Mouse (Mus musculus): ENCODE results near the gene Khk.

Gene Khk

DNA sequence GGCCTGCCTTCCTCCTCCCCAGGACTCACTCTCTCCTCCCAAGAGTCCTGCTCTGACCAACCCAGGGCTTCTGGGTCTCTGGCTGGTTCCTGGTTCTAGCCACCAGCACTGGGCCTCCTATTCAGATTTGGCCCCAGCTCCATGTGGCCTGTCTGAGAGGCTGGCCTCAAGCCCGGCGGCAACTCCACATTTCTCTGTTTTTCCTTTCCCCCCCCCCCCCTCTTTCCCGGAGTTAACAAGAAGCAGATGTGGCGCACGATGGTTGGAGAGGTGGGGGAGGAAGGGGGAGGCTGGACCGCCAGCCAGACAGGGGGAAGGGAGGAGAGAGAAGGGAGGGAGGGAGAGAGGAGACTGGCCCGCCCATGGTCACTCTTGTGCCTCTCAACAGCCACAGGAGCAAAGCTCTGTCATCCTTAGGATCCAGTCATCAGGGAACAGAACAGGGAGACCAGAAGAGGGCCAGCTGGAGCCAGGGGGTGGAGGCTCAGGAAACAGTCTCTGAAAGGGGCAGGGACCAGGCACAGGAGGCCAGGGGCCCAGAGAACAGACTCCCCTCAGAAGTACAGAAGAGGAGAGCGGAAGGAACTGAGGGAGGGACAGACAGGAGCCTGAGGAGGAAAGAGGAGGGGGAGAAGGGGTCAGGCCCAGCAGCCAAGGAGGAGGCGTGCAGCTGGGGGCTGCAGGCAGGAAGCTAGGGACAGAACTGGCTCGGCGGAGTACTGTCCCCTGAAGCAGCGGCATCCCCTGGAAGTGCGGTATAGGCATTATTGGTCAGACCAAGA lies 8.0 kb upstream of the Khk start, which contains the start of gene Emilin1:
Emilin1 (plus strand) TSS at position 343 of the 782 bp plus-strand sequence.
- no peak for DNase-seq

- DNase-seq: no peak
Measured at GRCm38 (mm10) chr5:30914101-30914635, 7.1 kb upstream of the Khk start.

DNA sequence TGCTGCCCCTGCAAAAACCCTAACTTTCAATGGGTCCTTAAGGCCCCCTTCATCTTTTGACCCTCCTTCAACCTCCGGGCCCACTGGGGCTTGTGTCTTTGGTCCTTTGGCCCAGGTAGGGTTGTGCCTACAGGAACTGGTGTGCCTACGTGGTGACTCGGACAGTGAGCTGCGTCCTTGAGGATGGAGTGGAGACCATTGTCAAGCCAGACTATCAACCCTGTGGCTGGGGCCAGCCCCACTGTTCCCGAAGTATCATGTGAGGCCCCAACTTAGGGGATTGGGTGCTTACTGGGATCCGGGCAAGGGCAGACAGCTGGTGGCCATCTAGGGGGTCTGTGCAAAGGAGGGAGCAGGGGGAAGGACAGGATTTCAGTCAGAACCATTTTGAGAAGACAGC lies 6.4 kb upstream of the Khk start:
- DNase-seq: no peak

- DNase-seq: no peak
Measured at GRCm38 (mm10) chr5:30915456-30915855, 5.8 kb upstream of the Khk start.

DNA sequence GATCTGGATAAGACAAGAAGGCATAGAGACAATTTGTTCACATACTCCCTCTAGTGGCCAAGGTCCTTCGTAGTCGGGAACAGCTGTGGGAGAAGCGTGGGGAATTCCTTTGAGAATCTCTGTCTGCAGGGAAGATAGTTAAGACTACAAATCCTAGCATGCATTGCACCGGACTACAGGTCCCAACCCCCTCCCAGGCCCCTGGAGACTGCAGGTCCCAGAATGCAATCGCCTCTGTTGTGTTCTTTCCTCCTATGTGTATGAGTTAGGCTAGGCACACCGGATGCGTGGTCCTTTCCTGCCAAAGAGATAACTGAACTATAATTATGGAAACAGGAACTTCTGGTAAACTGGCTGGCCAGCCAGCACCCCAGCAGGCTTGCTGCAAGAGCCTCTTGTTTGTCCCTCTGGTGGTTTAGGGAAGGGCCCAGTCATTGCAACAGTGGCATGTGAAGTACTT lies 5.2 kb upstream of the Khk start:
- DNase-seq: peak; percentile 78 to 81

DNA sequence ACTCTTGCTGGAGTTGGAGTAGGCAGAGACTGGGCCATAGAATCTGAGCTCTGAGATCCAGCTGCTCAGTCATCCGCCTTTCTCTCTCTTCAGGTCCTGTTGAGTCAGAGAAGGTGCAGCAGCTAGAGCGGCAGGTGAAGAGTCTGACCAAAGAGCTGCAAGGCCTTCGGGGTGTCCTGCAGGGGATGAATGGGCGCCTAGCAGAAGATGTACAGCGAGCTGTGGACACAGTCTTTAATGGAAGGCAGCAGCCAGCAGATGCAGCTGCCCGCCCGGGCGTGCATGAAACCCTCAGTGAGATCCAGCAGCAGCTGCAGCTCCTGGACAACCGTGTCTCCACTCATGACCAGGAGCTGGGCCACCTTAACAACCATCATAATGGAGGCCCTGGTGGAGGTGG lies 4.4 kb upstream of the Khk start:
- no peak for DNase-seq

GRCm38 (mm10) chr5:30917348-30917747 lies 3.9 kb upstream of the Khk start:
- DNase-seq: no peak

DNA sequence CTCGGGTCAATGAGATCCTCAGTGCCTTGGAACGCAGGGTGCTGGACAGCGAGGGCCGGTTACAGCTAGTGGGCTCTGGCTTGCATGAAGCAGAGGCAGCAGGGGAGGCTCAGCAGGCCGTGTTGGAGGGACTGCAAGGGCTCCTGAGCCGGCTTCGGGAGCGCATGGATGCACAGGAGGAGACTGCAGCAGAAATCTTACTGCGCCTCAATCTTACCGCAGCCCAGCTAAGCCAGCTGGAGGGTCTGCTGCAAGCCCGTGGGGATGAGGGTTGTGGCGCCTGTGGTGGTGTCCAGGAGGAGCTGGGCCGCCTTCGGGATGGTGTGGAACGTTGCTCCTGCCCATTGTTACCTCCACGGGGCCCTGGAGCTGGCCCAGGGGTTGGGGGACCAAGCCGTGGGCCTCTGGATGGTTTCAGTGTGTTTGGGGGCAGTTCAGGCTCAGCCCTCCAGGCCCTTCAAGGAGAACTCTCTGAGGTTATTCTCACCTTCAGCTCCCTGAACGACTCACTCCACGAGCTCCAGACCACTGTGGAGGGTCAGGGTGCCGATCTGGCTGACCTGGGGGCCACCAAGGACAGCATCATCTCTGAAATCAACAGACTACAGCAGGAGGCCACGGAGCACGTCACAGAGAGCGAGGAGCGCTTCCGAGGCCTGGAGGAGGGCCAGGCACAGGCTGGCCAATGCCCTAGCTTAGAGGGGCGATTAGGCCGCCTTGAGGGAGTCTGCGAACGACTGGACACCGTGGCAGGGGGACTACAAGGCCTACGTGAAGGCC lies 3.1 kb upstream of the Khk start:
- no peak for DNase-seq

- no peak for DNase-seq
Measured at GRCm38 (mm10) chr5:30918691-30919090, 2.5 kb upstream of the Khk start.

- no peak for DNase-seq
Measured at GRCm38 (mm10) chr5:30919831-30920614, 1.2 kb upstream of the Khk start.

DNA sequence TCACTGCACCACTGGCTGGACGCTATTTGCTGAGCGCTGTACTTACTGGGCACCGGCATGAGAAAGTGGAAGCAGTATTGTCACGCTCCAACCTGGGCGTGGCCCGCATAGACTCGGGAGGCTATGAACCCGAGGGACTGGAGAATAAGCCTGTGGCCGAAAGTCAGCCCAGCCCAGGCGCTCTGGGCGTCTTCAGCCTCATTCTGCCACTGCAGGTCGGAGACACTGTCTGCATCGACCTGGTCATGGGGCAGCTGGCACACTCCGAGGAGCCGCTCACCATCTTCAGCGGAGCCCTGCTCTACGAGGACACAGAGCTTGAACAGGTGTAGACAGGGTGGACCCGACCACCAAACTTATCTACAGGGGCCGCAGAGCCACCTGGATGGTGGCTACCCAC lies 610 bp upstream of the Khk start:
- DNase-seq: no peak

DNA sequence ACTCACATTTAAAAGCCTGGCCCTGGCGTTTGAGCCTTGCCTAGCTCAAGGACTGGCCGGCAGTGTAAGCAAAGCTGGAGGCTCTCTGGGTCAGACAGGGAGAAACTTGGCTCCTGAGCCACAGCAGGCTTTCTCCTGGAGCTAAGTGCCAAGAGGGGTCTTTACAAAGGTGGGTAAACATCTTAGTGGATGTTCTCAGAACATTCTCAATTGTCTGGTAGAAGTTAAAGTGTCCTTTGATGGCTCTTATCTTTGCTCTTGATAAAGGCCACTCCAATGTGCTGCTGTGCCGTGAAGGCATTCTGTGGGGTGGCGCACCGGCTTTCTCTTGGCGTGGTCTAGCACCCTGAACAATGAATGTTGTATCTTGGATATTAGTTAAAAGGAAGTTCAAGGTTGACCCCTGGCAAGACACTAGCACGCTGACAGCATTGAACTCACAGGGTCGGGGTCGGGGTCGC lies 1.4 kb downstream of the Khk start:
- DNase-seq: no peak

DNA sequence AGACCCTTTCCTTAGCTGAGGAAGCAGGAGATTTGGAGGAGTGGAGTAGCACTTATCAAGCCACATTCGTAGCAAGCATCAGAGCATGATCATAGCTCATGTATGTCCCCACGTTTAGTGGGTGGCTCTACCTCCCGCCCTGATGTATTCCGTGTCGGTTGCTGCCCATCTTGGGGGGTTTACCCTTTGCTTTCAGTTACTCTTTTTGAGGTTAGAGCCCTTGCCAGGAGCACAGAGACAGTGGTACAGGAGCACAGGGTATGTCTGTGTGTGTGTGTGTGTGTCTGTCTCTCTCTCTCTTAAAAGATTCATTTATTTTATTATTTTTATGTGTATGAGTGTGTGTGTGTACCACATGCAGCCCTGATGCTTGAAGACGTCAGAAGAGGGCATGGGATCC lies 1.9 kb downstream of the Khk start:
- DNase-seq: no peak

GRCm38 (mm10) chr5:30924614-30925013 lies 3.4 kb downstream of the Khk start:
- DNase-seq: no peak

DNA sequence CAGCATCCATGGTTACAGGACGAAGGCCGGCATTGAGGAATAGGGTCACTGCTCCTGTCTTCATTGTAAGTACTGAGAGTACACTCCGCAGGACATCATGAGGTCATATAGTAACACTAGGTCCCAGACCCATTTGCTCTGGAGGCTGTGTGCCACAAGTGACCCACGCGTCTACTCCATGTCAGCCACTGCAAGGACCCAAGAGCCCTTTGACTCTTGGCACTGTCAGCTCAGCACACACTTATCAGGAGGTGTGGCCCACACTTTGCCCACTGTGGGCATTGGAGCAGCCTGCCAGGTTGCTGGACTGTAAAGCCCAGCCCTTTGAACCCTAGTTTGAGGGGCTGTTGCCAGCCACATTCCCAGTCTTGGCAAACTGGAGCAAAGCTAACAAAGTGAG lies 4.0 kb downstream of the Khk start:
- DNase-seq: no peak

DNA sequence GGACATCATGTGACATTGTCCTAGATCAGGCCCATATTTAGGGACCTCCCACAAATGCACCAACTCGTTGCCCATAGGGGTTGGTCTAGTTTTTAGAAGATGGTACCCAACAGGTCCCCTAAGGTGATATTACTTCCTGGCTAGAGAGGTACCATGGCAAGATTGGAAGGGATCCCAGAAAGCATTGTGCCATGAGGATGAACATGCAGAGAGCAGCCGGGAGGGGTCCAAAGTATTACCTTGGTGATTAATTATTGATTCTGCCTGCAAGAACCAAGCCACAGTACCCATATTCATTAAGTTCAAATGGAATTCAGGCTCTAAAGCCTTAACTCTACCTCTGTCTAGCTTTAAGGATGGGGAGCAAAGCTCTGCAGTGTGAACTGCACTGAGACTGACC lies 4.8 kb downstream of the Khk start:
- no peak for DNase-seq

GRCm38 (mm10) chr5:30927945-30928529 lies 6.8 kb downstream of the Khk start:
- no peak for DNase-seq

DNA sequence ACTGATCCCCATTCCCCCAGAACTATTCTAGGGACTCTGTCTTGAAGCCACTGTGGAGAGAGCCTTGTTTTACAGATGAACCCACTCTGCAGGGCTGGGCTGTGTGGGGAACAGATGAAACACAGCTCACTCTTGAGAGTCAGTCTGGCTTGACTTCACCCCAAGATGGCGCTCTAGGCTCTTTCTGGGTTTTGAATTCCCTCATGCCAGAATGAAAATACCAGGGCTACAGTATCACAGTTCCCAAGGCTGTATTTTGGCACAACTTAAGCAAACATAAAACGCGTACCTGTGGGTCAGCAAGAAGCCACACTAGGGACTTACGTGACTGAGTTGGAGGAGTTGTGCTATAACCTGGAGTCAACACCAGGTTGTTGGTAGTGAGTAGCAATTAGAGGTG lies 8.9 kb downstream of the Khk start:
- peak; percentile 81 to 90 for DNase-seq

GRCm38 (mm10) chr5:30930846-30931245 lies 9.6 kb downstream of the Khk start:
- DNase-seq: no peak

DNA sequence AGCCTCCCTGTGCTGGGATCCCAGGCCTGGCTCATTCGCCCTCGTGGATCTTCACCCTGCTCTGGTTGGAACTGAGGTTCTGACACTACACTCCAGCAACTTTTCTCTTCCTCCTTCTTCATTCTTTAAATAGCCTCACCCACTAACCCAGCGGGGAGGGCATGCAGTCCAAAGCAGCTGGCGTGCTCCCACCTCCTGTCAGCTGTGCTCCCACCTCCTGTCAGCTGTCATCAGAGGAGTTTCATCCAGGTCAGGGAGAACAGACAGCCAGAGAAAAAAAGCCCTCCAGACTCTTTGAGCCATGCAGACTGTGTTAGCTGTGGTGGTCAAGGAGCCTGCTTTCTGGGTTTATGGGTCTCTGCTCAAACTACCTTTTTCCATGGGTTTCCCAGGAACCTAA lies 10.1 kb downstream of the Khk start:
- DNase-seq: no peak

DNA sequence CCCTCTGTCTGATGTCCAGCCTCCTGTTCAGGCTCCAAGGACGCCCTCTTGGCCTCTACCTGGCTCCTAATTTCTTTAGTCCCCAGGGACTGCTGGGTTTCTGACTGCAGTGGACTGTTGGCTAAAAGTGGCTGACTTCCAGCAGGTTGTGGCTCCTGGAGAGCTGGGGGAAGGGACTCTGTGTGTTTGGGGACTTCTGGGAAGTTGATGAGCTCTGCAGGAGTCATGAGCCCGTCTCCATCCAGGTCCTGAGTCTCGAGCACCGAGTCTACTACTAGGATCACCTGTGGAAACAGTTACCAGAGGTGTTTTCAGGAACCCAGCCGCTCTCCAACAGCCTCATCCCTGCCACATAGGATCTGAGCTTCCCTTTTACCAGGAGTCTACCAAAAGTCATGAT lies 12.5 kb downstream of the Khk start:
- peak in 1 of 2 experiments; percentile 1 for DNase-seq

- peak in 1 of 2 experiments; percentile 1 for DNase-seq
Measured at GRCm38 (mm10) chr5:30934725-30935461, 13.7 kb downstream of the Khk start.
